Mouse (Mus musculus): ENCODE measurements around the gene Gm10340. TPM values are rescaled to one million over a fixed set of nuclear protein-coding genes. Genes with fewer than 3 reads are reported as not detected.
"Not testable (repeated sequence)": the region's sequence is repeated elsewhere in the genome, so short reads cannot be mapped to it uniquely, and the experiment has no call there.

The Gm10340 gene
- polyA plus RNA-seq (2015; fragmentation: Nextera tagmentation; extraction: Ambion mirVana) = not detected in 2 replicates

DNA sequence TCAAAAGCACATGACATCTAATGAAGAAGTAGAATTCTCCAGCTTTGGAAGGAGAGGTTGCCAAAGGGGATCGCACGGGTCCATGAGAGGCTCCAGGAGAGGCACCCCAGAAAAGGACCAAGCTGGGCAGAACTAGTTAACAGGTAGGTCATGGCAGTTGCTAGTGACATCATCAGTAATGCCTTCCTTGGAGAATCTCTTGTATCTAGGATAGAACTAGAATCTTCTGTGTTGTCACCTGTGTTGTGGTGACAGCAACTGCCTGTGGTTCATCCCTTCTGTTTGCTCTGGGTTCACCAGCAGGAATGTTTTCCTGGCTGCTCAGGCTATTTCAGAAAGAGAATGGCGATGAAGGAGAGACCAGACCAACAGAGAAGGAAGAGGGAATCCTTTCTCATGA lies at the start of gene Gm10340:
TSS of gene Gm10340 (plus strand) at position 301 of the 400 bp plus-strand sequence.
- not testable (repeated sequence) for H3K27ac ChIP-seq; H3K27me3 ChIP-seq; H3K4me2 ChIP-seq; H3K9ac ChIP-seq; ATAC-seq (ENCODE audit: low FRiP score); H3K9me3 ChIP-seq; H3K4me1 ChIP-seq (replicated peaks); H3K36me3 ChIP-seq; H3K4me3 ChIP-seq
- 87% methylated on average over 2 of the region's 3 CpGs for WGBS

DNA sequence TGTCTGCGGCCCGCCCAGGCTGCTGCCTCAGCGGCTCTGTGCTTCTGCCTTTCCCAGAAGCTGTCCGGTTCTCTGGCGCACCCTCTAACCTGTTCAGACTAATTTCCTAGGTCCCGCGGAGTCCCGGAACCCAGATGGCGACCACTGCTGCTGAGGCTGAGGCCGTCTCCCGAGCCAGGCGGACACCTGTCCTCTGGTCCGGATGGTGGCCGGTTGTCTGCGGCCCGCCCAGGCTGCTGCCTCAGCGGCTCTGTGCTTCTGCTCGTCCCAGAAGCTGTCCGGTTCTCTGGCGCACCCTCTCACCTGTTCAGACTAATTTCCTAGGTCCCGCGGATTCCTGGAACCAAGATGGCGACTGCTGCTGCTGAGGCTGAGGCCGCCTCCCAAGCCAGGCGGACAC lies 17.7 kb upstream of the Gm10340 start:
- not testable (repeated sequence) for H3K9ac ChIP-seq; ATAC-seq (ENCODE audit: low FRiP score)
- 94% methylated on average over 18 of the region's 25 CpGs for WGBS

GRCm38 (mm10) chr14:3187955-3188354 lies 54.2 kb downstream of the Gm10340 start, which contains the start of gene Gm5795:
Gene Gm5795 (plus strand): TSS chr14:3188255.
- H3K9ac ChIP-seq; H3K27me3 ChIP-seq; H3K36me3 ChIP-seq; H3K9me3 ChIP-seq; H3K4me1 ChIP-seq (replicated peaks); H3K27ac ChIP-seq; ATAC-seq (ENCODE audit: low FRiP score); H3K4me2 ChIP-seq; H3K4me3 ChIP-seq: not testable (repeated sequence)
- WGBS = no CpG with 5 or more reads among the region's 2 CpGs

More for the DNA sequence above, 17.7 kb upstream of the Gm10340 start:
- H3K36me3 ChIP-seq; H3K27ac ChIP-seq; H3K9me3 ChIP-seq; H3K4me1 ChIP-seq (replicated peaks); H3K4me2 ChIP-seq; H3K4me3 ChIP-seq; H3K27me3 ChIP-seq: not testable (repeated sequence)

Other genes with a start within 250 kb of the Gm10340 start
- gene Gm2888, start 104.0 kb upstream of the Gm10340 start, polyA plus RNA-seq (2015; fragmentation: Nextera tagmentation; extraction: Ambion mirVana) = not detected in 2 replicates
- 8.8 and 9.3 TPM in 2 replicates for gene Gm2897, start 84.7 kb upstream of the Gm10340 start, polyA plus RNA-seq (2015; fragmentation: Nextera tagmentation; extraction: Ambion mirVana)
- 0.36 TPM in 1 of 2 replicates, not detected in the other for gene Gm5795, start 54.3 kb downstream of the Gm10340 start, polyA plus RNA-seq (2015; fragmentation: Nextera tagmentation; extraction: Ambion mirVana)
- gene D830030K20Rik, start 74.5 kb downstream of the Gm10340 start, polyA plus RNA-seq (2015; fragmentation: Nextera tagmentation; extraction: Ambion mirVana) = 27.4 and 32.6 TPM in 2 replicates
- gene Gm2956, start 198.6 kb downstream of the Gm10340 start, polyA plus RNA-seq (2015; fragmentation: Nextera tagmentation; extraction: Ambion mirVana) = not detected in 2 replicates